Mouse (Mus musculus): ENCODE results near the gene Pyroxd2.
"Not testable (repeated sequence)": the region's sequence is repeated elsewhere in the genome, so short reads cannot be mapped to it uniquely, and the experiment has no call there.

The Pyroxd2 gene

GRCm38 (mm10) chr19:42752363-42752931 lies at the start of gene Pyroxd2:
TSS of gene Pyroxd2 (minus strand) at chr19:42752775.
- peak; percentile 80 for DNase-seq

GRCm38 (mm10) chr19:42797866-42798265 lies 45.3 kb upstream of the Pyroxd2 start:
- no peak for DNase-seq

GRCm38 (mm10) chr19:42795801-42796200 lies 43.2 kb upstream of the Pyroxd2 start:
- DNase-seq = no peak

GRCm38 (mm10) chr19:42794914-42795613 lies 42.5 kb upstream of the Pyroxd2 start:
- peak; percentile 93 for DNase-seq

- DNase-seq = no peak
These were observed 35.7 kb upstream of the Pyroxd2 start for GRCm38 (mm10) chr19:42788311-42788710.

- DNase-seq = no peak
These were observed 33.1 kb upstream of the Pyroxd2 start for GRCm38 (mm10) chr19:42785562-42786220.

GRCm38 (mm10) chr19:42785129-42785528 lies 32.6 kb upstream of the Pyroxd2 start:
- no peak for DNase-seq

- not testable (repeated sequence) for DNase-seq
These were observed 27.6 kb upstream of the Pyroxd2 start for GRCm38 (mm10) chr19:42780156-42780538.

GRCm38 (mm10) chr19:42779531-42780155 lies 27.1 kb upstream of the Pyroxd2 start, which contains the start of gene Hps1:
TSS of gene Hps1 (minus strand) at chr19:42779978.
- DNase-seq = peak; percentile 83

- peak; percentile 38 for DNase-seq
These were observed 25.2 kb upstream of the Pyroxd2 start for GRCm38 (mm10) chr19:42777801-42778200.

- DNase-seq = peak; percentile 31
These were observed 24.2 kb upstream of the Pyroxd2 start for GRCm38 (mm10) chr19:42776813-42777212.

- no peak for DNase-seq
These were observed 17.7 kb upstream of the Pyroxd2 start for GRCm38 (mm10) chr19:42770141-42770872.

GRCm38 (mm10) chr19:42769648-42770047 lies 17.1 kb upstream of the Pyroxd2 start:
- no peak for DNase-seq

- DNase-seq = no peak
These were observed 14.8 kb upstream of the Pyroxd2 start for GRCm38 (mm10) chr19:42767361-42767760.

- DNase-seq = no peak
These were observed 11.8 kb upstream of the Pyroxd2 start for GRCm38 (mm10) chr19:42764398-42764797.

GRCm38 (mm10) chr19:42756671-42757070 lies 4.1 kb upstream of the Pyroxd2 start:
- DNase-seq = no peak

GRCm38 (mm10) chr19:42755148-42755870 lies 2.7 kb upstream of the Pyroxd2 start:
- peak; percentile 41 for DNase-seq

- DNase-seq = peak; percentile 79
These were observed 754 bp upstream of the Pyroxd2 start for GRCm38 (mm10) chr19:42753141-42753917.

- DNase-seq = no peak
These were observed 2.4 kb downstream of the Pyroxd2 start for GRCm38 (mm10) chr19:42750196-42750595.

- no peak for DNase-seq
These were observed 5.9 kb downstream of the Pyroxd2 start for GRCm38 (mm10) chr19:42746702-42747101.

- no peak for DNase-seq
These were observed 6.7 kb downstream of the Pyroxd2 start for GRCm38 (mm10) chr19:42745869-42746224.

All from lung, postnatal 14 days (tissue).